Mouse (Mus musculus) heart, embryonic 16.5 days (tissue): ENCODE measurements at regions not wholly inside any gene's neighbourhood (a gene's known extent, or its start where the extent isn't known, plus 50 kb on each side); places are given as distances from the start of the nearest gene placed in this dataset.

Experiments used
- ATAC-seq: fragments of 200-750 bp; cut with Nextera tagmentation; replicated peaks from 2 replicates; pipeline ENCODE4 v1.8.0; 2017; ENCODE audit warnings: moderate number of reproducible peaks; ENCODE audit not compliant: insufficient read depth, low FRiP score; ENCODE audit errors: extremely low read depth
- H3K27ac ChIP-seq: fragments of 300-500 bp; sonication (generic); 2 replicates; pipeline ENCODE4 v1.5.1; 2014; ENCODE audit warnings: mild to moderate bottlenecking, low read length, control low read depth, moderate library complexity
- H3K27me3 ChIP-seq: fragments of 300-500 bp; sonication (generic); 2 replicates; pipeline ENCODE4 v1.6.1; 2014; ENCODE audit warnings: low read length, mixed read lengths; ENCODE audit not compliant: control insufficient read depth, insufficient read depth
- H3K36me3 ChIP-seq: fragments of 300-500 bp; sonication (generic); 2 replicates; pipeline ENCODE4 v1.6.1; 2014; ENCODE audit not compliant: control insufficient read depth, insufficient read depth
- H3K4me1 ChIP-seq: fragments of 300-500 bp; sonication (generic); 2 replicates; pipeline ENCODE4 v1.6.1; 2014; ENCODE audit warnings: low read length, mixed read lengths; ENCODE audit not compliant: control insufficient read depth, insufficient read depth
- H3K4me2 ChIP-seq: fragments of 300-500 bp; sonication (generic); 2 replicates; pipeline ENCODE4 v1.6.1; 2014; ENCODE audit warnings: low read depth, mild to moderate bottlenecking, control low read depth, low read length
- H3K4me3 ChIP-seq: fragments of 300-500 bp; sonication (generic); 2 replicates; pipeline ENCODE4 v1.5.1; 2014; ENCODE audit warnings: mild to moderate bottlenecking, control low read depth, low read length
- H3K9ac ChIP-seq: fragments of 300-500 bp; sonication (generic); 2 replicates; pipeline ENCODE4 v1.6.1; 2014; ENCODE audit warnings: low read length, control low read depth
- H3K9me3 ChIP-seq: fragments of 300-500 bp; sonication (generic); replicated peaks from 2 replicates; pipeline ENCODE4 v1.6.1; 2016; ENCODE audit warnings: low read length; ENCODE audit not compliant: control insufficient read depth
- WGBS: fragments of 180-500 bp; shearing (Covaris S2); extraction: QIAGEN DNeasy Blood & Tissue Kit; methylation state at CpG from one replicate; pipeline ENCODE4 v1.1.7; 2014; 5-methylcytosine and 5-hydroxymethylcytosine counted together

GRCm38 (mm10) chr19:23061906-23062305 is 79.1 kb upstream of the Klf9 start:
- WGBS: 72% methylated on average over 2 of the region's 2 CpGs
- no peak overlapping the region for H3K27ac ChIP-seq
- no peak overlapping the region for H3K4me3 ChIP-seq
- no peak overlapping the region for H3K4me2 ChIP-seq
- peaks cover 7% of the 10 kb centered on the region for H3K4me1 ChIP-seq
- no peak overlapping the region for H3K9ac ChIP-seq
- no peaks in the 10 kb centered on the region for H3K27me3 ChIP-seq
- no peaks in the 10 kb centered on the region for H3K36me3 ChIP-seq
- ATAC-seq: no peak
- H3K9me3 ChIP-seq: no peaks in the 10 kb centered on the region

- no peak overlapping the region for H3K4me2 ChIP-seq
- H3K27ac ChIP-seq: no peak overlapping the region
- H3K27me3 ChIP-seq: no peaks in the 10 kb centered on the region
- peaks cover 2% of the 10 kb centered on the region; the same call in 1 of the 2 replicates for H3K4me1 ChIP-seq
- H3K36me3 ChIP-seq: no peaks in the 10 kb centered on the region
- H3K9ac ChIP-seq: no peak overlapping the region
- no peak for ATAC-seq
- H3K9me3 ChIP-seq: no peaks in the 10 kb centered on the region
- no peak overlapping the region for H3K4me3 ChIP-seq
- WGBS: 77% methylated on average over 5 of the region's 5 CpGs
Observed at GRCm38 (mm10) chr19:23062851-23063250, 78.2 kb upstream of the Klf9 start.

GRCm38 (mm10) chr19:23065548-23065947 is 75.5 kb upstream of the Klf9 start:
- no peaks in the 10 kb centered on the region for H3K36me3 ChIP-seq
- H3K9me3 ChIP-seq: no peaks in the 10 kb centered on the region
- H3K4me3 ChIP-seq: no peak overlapping the region
- WGBS: 59% methylated on average over 5 of the region's 5 CpGs
- ATAC-seq: no peak
- H3K9ac ChIP-seq: no peak overlapping the region
- H3K4me1 ChIP-seq: no peaks in the 10 kb centered on the region
- no peaks in the 10 kb centered on the region for H3K27me3 ChIP-seq
- H3K4me2 ChIP-seq: no peak overlapping the region
- no peak overlapping the region for H3K27ac ChIP-seq

- no peak overlapping the region for H3K4me3 ChIP-seq
- no peaks in the 10 kb centered on the region for H3K9me3 ChIP-seq
- no peak for ATAC-seq
- no peaks in the 10 kb centered on the region for H3K36me3 ChIP-seq
- WGBS: 98% methylated on average over 2 of the region's 2 CpGs
- no peak overlapping the region for H3K4me2 ChIP-seq
- H3K27me3 ChIP-seq: no peaks in the 10 kb centered on the region
- no peaks in the 10 kb centered on the region for H3K4me1 ChIP-seq
- H3K27ac ChIP-seq: no peak overlapping the region
- H3K9ac ChIP-seq: no peak overlapping the region
Observed at GRCm38 (mm10) chr19:23066726-23067125, 74.3 kb upstream of the Klf9 start.

- no peaks in the 10 kb centered on the region for H3K27me3 ChIP-seq
- H3K4me1 ChIP-seq: no peaks in the 10 kb centered on the region
- no peak for ATAC-seq
- no peaks in the 10 kb centered on the region for H3K36me3 ChIP-seq
- H3K9ac ChIP-seq: no peak overlapping the region
- 73% methylated on average over 3 of the region's 3 CpGs for WGBS
- no peak overlapping the region for H3K4me3 ChIP-seq
- no peak overlapping the region for H3K27ac ChIP-seq
- no peak overlapping the region for H3K4me2 ChIP-seq
- H3K9me3 ChIP-seq: no peaks in the 10 kb centered on the region
Observed at GRCm38 (mm10) chr19:23068600-23068999, 72.4 kb upstream of the Klf9 start.

- no peak overlapping the region for H3K9ac ChIP-seq
- no peaks in the 10 kb centered on the region for H3K4me1 ChIP-seq
- no peaks in the 10 kb centered on the region for H3K36me3 ChIP-seq
- 84% methylated on average over 1 of the region's 1 CpGs for WGBS
- no peak overlapping the region for H3K4me3 ChIP-seq
- ATAC-seq: no peak
- no peak overlapping the region for H3K27ac ChIP-seq
- H3K4me2 ChIP-seq: no peak overlapping the region
- no peaks in the 10 kb centered on the region for H3K9me3 ChIP-seq
- H3K27me3 ChIP-seq: no peaks in the 10 kb centered on the region
Observed at GRCm38 (mm10) chr19:23069656-23070055, 71.4 kb upstream of the Klf9 start.

GRCm38 (mm10) chr19:23071000-23071399 is 70.0 kb upstream of the Klf9 start:
- Histone ChIP-seq H3K27ac (no peak overlapping the region), H3K9me3 (no peaks in the 10 kb centered on the region), H3K9ac (no peak overlapping the region), H3K27me3 (no peaks in the 10 kb centered on the region), H3K4me3 (no peak overlapping the region), H3K36me3 (no peaks in the 10 kb centered on the region), H3K4me1 (no peaks in the 10 kb centered on the region), H3K4me2 (no peak overlapping the region)
- no peak for ATAC-seq
- 85% methylated on average over 1 of the region's 1 CpGs for WGBS

- 78% methylated on average over 14 of the region's 14 CpGs for WGBS
- H3K27me3 ChIP-seq: no peaks in the 10 kb centered on the region
- no peak overlapping the region for H3K27ac ChIP-seq
- no peak overlapping the region for H3K9ac ChIP-seq
- H3K4me1 ChIP-seq: no peaks in the 10 kb centered on the region
- H3K4me2 ChIP-seq: no peak overlapping the region
- ATAC-seq: no peak
- H3K36me3 ChIP-seq: no peaks in the 10 kb centered on the region
- no peak overlapping the region for H3K4me3 ChIP-seq
- H3K9me3 ChIP-seq: no peaks in the 10 kb centered on the region
Observed at GRCm38 (mm10) chr19:23074602-23075570, 66.1 kb upstream of the Klf9 start.

- Histone ChIP-seq H3K9ac (no peak overlapping the region), H3K27me3 (no peaks in the 10 kb centered on the region), H3K27ac (no peak overlapping the region), H3K4me3 (no peak overlapping the region), H3K9me3 (no peaks in the 10 kb centered on the region), H3K4me2 (no peak overlapping the region), H3K4me1 (no peaks in the 10 kb centered on the region), H3K36me3 (no peaks in the 10 kb centered on the region)
- WGBS: 50% methylated on average over 5 of the region's 5 CpGs
- no peak for ATAC-seq
Observed at GRCm38 (mm10) chr19:23075790-23076189, 65.2 kb upstream of the Klf9 start.
